Mouse (Mus musculus) olfactory bulb, adult 2 months (tissue): ENCODE results near the gene 1700008O03Rik.

Experiments
- CTCF ChIP-seq: fragments of 200-500 bp; IDR thresholded peaks from 2 replicates; pipeline ENCODE4 v1.5.1; 2012; ENCODE audit warnings: low read depth, mild to moderate bottlenecking, low read length, moderate library complexity; ENCODE audit not compliant: insufficient read depth
- POLR2A ChIP-seq: fragments of 200-500 bp; IDR thresholded peaks from 2 replicates; pipeline ENCODE4 v1.6.1; 2012; ENCODE audit warnings: mild to moderate bottlenecking, low read depth, low read length, moderate library complexity; ENCODE audit not compliant: insufficient read depth

DNA sequence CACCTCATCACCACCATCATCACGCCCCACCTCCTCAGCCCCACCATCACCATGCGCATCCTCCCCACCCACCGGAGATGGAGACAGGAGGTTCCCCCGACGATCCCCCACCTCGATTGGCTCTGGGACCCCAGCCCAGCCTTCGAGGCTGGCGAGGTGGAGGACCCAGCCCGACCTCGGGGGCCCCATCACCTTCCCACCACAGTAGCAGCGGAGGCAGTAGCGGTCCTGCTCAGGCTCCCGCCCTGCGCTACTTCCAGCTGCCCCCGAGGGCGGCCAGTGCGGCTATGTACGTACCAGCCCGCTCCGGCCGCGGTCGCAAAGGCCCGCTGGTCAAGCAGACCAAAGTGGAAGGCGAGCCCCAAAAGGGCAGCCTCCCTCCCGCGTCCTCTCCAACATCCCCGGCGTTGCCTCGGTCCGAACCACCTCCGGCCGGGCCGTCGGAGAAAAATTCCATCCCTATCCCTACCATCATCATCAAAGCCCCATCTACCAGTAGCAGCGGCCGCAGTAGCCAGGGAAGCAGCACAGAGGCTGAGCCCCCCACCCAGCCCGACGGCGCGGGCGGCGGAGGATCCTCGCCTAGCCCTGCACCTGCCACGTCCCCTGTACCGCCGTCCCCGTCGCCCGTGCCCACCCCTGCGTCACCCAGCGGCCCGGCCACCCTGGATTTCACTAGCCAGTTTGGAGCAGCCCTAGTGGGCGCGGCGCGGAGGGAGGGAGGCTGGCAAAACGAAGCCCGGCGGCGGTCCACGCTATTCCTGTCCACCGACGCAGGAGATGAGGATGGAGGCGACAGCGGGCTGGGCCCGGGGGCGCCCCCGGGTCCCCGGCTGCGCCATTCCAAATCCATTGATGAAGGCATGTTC lies 33.5 kb downstream of the 1700008O03Rik start:
- TF ChIP-seq POLR2A (no peak), CTCF (no peak)
